Mouse (Mus musculus): ENCODE measurements at regions not wholly inside any gene's neighbourhood (a gene's known extent, or its start where the extent isn't known, plus 50 kb on each side); places are given as distances from the start of the nearest gene placed in this dataset.

DNA sequence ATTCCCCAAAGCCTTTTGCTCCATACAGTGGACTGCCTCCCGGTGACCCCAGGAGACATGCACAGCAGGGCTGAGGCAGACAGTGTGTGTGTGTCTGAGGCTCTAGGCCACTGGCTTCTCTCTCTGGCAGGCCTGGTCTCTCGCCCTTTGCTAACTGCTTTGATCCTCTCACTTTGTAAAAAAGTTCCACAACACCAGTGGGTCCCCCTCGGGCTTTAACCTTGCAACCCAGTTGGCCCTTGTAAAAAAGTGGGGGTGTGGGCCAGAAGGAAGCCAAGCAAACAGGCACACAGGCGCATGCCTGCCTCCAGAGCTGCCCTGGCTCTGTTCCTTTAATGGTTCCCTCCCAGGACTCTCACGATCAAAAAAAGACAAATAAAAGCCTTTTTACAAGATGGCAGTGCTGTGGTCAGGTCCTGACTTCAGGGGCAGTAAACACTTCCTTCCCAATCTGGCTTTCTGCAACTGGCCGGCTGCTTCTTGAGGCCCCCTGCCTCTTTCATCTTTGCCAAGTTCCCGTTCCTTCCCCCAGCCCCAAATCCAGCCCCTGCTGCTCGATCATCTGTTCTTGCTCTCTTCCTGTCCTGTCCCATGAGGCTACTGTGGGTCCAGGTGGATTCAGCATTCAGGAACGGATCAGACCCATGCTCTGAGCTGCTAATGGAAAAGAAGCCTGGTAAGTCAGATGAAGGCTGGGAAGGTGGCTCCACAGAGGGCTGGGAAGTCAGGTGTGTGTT lies 419.0 kb upstream of the Tbx3 start:
- TF ChIP-seq CTCF (IDR thresholded peaks at IDR 0.05; ENCODE audit: control insufficient read depth, insufficient read depth, insufficient replicate concordance, low read depth, low read length) (no peak), POLR2A (IDR thresholded peaks at IDR 0.05; ENCODE audit: control insufficient read depth, low read depth, low read length) (no peak)
